Mouse (Mus musculus) hindbrain, embryonic 14.5 days (tissue): Measurements from ENCODE around the gene Cant1. TPM values are rescaled to one million over a fixed set of nuclear protein-coding genes. Genes with fewer than 3 reads are reported as not detected.
A peak's percentile ranks its signal among the peaks of the same experiment; 100 is the strongest.
"Not testable (repeated sequence)": the region's sequence is repeated elsewhere in the genome, so short reads cannot be mapped to it uniquely, and the experiment has no call there.

ENCODE experiments used
- ATAC-seq: fragments of 200-750 bp; cut with Nextera tagmentation; 2 replicates; pipeline ENCODE4 v1.8.0; 2017; ENCODE audit warnings: moderate number of reproducible peaks, mild to moderate bottlenecking, moderate TSS enrichment, moderate library complexity; ENCODE audit not compliant: low FRiP score
- DNase-seq: peaks from one replicate; pipeline ENCODE4 v3.0.0-alpha.2; 2015; ENCODE audit warnings: low spot score
- H3K27ac ChIP-seq: fragments of 300-500 bp; sonication (generic); 2 replicates; pipeline ENCODE4 v1.5.1; 2014; ENCODE audit warnings: mild to moderate bottlenecking, moderate library complexity
- H3K27me3 ChIP-seq: fragments of 300-500 bp; sonication (generic); 2 replicates; pipeline ENCODE4 v1.6.1; 2014; ENCODE audit warnings: mild to moderate bottlenecking, low read length, mixed read lengths; ENCODE audit not compliant: control insufficient read depth, insufficient read depth
- H3K36me3 ChIP-seq: fragments of 300-500 bp; sonication (generic); replicated peaks from 2 replicates; pipeline ENCODE4 v1.6.1; 2014; ENCODE audit not compliant: control insufficient read depth, insufficient read depth
- H3K4me1 ChIP-seq: fragments of 300-500 bp; sonication (generic); replicated peaks from 2 replicates; pipeline ENCODE4 v1.6.1; 2014; ENCODE audit warnings: antibody characterized with exemption, low read length, mixed read lengths; ENCODE audit not compliant: control insufficient read depth, insufficient read depth
- H3K4me2 ChIP-seq: fragments of 300-500 bp; sonication (generic); replicated peaks from 2 replicates; pipeline ENCODE4 v1.6.1; 2014; ENCODE audit warnings: mild to moderate bottlenecking, moderate library complexity
- H3K4me3 ChIP-seq: fragments of 300-500 bp; sonication (generic); replicated peaks from 2 replicates; pipeline ENCODE4 v1.5.1; 2014; ENCODE audit warnings: mild to moderate bottlenecking, low read length
- H3K9ac ChIP-seq: fragments of 300-500 bp; sonication (generic); 2 replicates; pipeline ENCODE4 v1.6.1; 2014
- H3K9me3 ChIP-seq: fragments of 300-500 bp; sonication (generic); 2 replicates; pipeline ENCODE4 v1.6.1; 2016; ENCODE audit warnings: low read length; ENCODE audit not compliant: control insufficient read depth
- WGBS: fragments of 180-500 bp; shearing (Covaris S2); extraction: QIAGEN DNeasy Blood & Tissue Kit; methylation state at CpG from one replicate; pipeline ENCODE4 v1.1.7; 2014; 5-methylcytosine and 5-hydroxymethylcytosine counted together
- polyA plus RNA-seq: library from polyadenylated mRNA; unstranded; fragments of >200 nt; fragmentation: Nextera tagmentation; extraction: Ambion mirVana; gene quantifications from 2 replicates; pipeline ENCODE4 v1.2.1, GENCODE M21; 2014

Cant1 gene
- polyA plus RNA-seq, 1 experiment from 2014 or later, result 25.4 TPM

DNA sequence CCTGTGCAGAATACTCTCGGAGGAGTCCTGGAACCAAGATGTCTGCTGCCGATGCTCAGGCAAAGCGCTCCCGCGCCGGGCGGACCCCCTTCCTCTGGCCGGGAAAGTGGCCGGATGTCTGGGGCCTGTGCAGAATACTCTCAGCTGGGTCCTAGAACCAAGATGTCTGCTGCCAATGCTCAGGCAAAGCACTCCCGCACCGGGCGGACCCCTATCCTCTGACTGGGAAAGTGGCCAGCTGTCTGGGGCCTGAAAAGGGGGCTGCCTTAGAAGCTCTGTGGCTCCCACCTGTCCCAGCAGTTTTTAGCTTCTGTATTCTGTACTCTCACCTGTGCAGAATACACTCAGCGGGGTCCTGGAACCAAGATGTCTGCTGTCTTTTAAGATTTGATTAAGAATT, 31.1 kb downstream of the Cant1 start:
- not testable (repeated sequence) for H3K27me3 ChIP-seq, ATAC-seq, H3K9me3 ChIP-seq, H3K4me1 ChIP-seq, DNase-seq, H3K27ac ChIP-seq, H3K4me2 ChIP-seq, H3K9ac ChIP-seq, H3K4me3 ChIP-seq, H3K36me3 ChIP-seq
- WGBS, result 95% methylated on average over 13 of the region's 13 CpGs

DNA sequence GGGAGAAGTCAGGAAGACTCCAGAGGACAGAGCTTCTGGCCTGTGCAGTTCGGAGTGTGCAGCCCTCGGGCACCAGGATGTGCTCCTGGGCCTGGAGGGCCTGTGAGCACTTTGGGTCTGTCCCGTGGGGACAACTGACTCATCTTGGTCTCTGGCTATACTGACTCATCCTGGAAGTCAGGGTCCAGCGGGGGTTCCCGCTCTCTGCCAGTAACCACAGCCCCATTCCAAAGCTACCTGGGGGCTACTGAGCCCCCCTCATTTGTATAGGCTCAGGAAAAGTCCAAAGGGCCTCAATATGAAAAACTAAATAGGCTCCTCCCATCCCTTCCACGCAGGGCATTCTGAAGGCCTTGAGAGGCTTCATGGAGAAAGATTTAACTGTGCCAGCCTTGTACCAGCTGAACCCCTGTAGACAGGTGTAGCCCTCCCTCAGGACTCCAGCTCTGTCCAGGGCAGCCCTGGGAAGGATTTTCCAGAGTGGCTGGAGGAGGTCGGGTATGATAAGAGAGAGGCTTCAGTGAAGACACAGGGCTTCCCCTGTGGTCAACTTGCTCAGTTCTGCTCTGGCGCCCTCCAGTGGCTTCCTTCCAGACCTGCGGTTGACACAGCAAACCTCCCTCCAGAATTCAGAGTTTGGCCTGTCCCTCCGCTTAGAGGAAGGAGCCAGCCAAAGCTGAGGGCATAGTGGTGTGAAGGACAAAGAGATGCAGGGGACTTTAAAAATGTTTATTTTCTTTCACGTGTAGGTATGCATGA, 39.5 kb downstream of the Cant1 start:
- H3K4me1 ChIP-seq, result no peaks in the 10 kb centered on the region
- no peak overlapping the region for H3K4me2 ChIP-seq
- H3K27ac ChIP-seq, result no peak overlapping the region
- no peak overlapping the region for H3K9ac ChIP-seq
- H3K27me3 ChIP-seq, result no peaks in the 10 kb centered on the region
- no peak overlapping the region for H3K4me3 ChIP-seq
- H3K36me3 ChIP-seq, result no peaks in the 10 kb centered on the region
- no peaks in the 10 kb centered on the region for H3K9me3 ChIP-seq
- WGBS, result 45% methylated on average over 11 of the region's 11 CpGs
- ATAC-seq (no peak), DNase-seq (peak; percentile 78)

DNA sequence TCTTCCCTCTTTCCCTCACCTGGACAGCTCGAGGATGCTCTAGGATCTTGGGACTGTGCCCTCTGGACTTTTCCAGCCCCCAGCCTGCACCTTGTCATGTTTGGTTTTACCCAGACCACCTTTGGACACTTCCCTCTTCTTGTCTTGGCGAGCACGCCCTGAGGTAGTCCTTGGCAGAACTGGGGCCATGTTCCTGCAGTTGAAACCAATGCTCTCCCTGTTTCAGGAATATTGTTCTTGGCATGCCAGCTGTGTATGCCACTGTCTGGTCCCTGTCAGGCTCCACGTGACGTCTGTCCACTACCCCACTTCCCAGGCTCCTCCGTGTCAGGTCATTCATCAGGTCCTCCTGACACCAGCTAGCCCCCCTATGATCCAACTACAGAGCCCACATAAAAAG, 40.2 kb downstream of the Cant1 start:
- ATAC-seq (no peak), DNase-seq (no peak)
- H3K4me1 ChIP-seq, result no peaks in the 10 kb centered on the region
- 85% methylated on average over 6 of the region's 6 CpGs for WGBS
- no peak overlapping the region for H3K4me2 ChIP-seq
- H3K9me3 ChIP-seq, result no peaks in the 10 kb centered on the region
- no peak overlapping the region for H3K4me3 ChIP-seq
- no peak overlapping the region for H3K27ac ChIP-seq
- no peaks in the 10 kb centered on the region for H3K27me3 ChIP-seq
- no peaks in the 10 kb centered on the region for H3K36me3 ChIP-seq
- H3K9ac ChIP-seq, result no peak overlapping the region

GRCm38 (mm10) chr11:118376323-118376722, 42.6 kb downstream of the Cant1 start:
- not testable (repeated sequence) for H3K4me3 ChIP-seq, H3K27me3 ChIP-seq, H3K9me3 ChIP-seq, ATAC-seq, DNase-seq, H3K27ac ChIP-seq, H3K4me1 ChIP-seq, H3K4me2 ChIP-seq, H3K36me3 ChIP-seq, H3K9ac ChIP-seq

GRCm38 (mm10) chr11:118375881-118376280, 43.0 kb downstream of the Cant1 start:
- Histone ChIP-seq H3K4me3 (no peak overlapping the region), H3K27ac (no peak overlapping the region), H3K36me3 (no peaks in the 10 kb centered on the region), H3K9me3 (no peaks in the 10 kb centered on the region), H3K9ac (no peak overlapping the region), H3K4me1 (no peaks in the 10 kb centered on the region), H3K4me2 (no peak overlapping the region), H3K27me3 (no peaks in the 10 kb centered on the region)
- 81% methylated on average over 5 of the region's 5 CpGs for WGBS
- DNase-seq (no peak), ATAC-seq (no peak)

GRCm38 (mm10) chr11:118375461-118375860, 43.4 kb downstream of the Cant1 start:
- Histone ChIP-seq H3K27ac (no peak overlapping the region), H3K4me3 (no peak overlapping the region), H3K27me3 (no peaks in the 10 kb centered on the region), H3K9me3 (no peaks in the 10 kb centered on the region), H3K4me2 (no peak overlapping the region), H3K9ac (no peak overlapping the region), H3K4me1 (no peaks in the 10 kb centered on the region), H3K36me3 (no peaks in the 10 kb centered on the region)
- 86% methylated on average over 8 of the region's 8 CpGs for WGBS
- DNase-seq, result no peak
- ATAC-seq, result no peak

- Histone ChIP-seq H3K4me2 (no peak overlapping the region), H3K27me3 (no peaks in the 10 kb centered on the region), H3K9ac (no peak overlapping the region), H3K36me3 (no peaks in the 10 kb centered on the region), H3K27ac (no peak overlapping the region), H3K9me3 (no peaks in the 10 kb centered on the region), H3K4me1 (no peaks in the 10 kb centered on the region), H3K4me3 (no peak overlapping the region)
- DNase-seq, result no peak
- no peak for ATAC-seq
Observed at GRCm38 (mm10) chr11:118375006-118375405, 43.9 kb downstream of the Cant1 start.

DNA sequence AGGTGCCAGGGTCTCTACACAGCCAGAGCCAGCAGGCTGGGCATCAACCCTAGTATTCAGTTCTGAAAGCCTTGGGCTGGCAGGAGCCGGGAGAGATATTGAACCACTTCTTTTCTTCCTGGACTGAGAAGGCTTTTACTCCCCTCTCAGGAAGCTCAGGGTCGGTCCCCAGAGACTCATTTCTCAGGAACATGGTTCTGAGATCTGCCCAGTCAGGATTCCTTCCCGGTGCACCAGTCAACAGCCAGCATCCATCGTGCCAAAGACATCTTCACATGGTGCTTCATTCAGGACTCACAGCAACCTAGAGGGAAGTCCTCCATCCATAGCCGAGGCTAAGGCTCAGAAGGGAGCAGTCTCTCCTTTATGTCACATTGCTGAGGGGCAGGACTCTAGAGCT, 44.4 kb downstream of the Cant1 start:
- H3K4me3 ChIP-seq, result no peak overlapping the region
- H3K9me3 ChIP-seq, result no peaks in the 10 kb centered on the region
- H3K4me1 ChIP-seq, result no peaks in the 10 kb centered on the region
- no peak overlapping the region for H3K4me2 ChIP-seq
- DNase-seq, result no peak
- no peaks in the 10 kb centered on the region for H3K36me3 ChIP-seq
- 67% methylated on average over 5 of the region's 5 CpGs for WGBS
- no peak for ATAC-seq
- H3K9ac ChIP-seq, result no peak overlapping the region
- no peak overlapping the region for H3K27ac ChIP-seq
- H3K27me3 ChIP-seq, result no peaks in the 10 kb centered on the region

GRCm38 (mm10) chr11:118372641-118373040, 46.2 kb downstream of the Cant1 start:
- H3K4me2 ChIP-seq, result no peak overlapping the region
- no peak for DNase-seq

DNA sequence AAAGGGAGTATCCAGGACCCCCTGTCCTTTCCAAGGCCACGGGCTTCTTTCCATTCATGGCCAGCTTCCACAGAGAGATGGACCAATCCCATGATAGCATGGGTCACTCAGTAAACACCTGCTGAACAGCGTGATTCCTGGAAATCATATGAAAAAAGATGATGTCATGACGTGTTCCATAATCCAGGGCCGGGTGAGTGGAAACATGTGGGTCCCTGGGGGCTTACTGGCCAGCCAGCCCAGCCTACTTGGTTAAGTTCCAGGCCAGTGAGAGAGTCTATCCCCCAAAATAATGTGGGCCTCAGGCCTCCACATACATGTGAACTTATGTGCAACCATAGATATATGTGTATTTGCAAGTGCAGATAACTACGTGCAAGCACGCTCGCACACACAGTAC, 47.0 kb downstream of the Cant1 start:
- Histone ChIP-seq H3K9ac (no peak overlapping the region), H3K4me1 (no peaks in the 10 kb centered on the region), H3K9me3 (no peaks in the 10 kb centered on the region), H3K4me2 (no peak overlapping the region), H3K27ac (no peak overlapping the region), H3K27me3 (no peaks in the 10 kb centered on the region), H3K36me3 (no peaks in the 10 kb centered on the region), H3K4me3 (no peak overlapping the region)
- 85% methylated on average over 7 of the region's 7 CpGs for WGBS
- ATAC-seq (no peak), DNase-seq (no peak)

More at GRCm38 (mm10) chr11:118372641-118373040, 46.2 kb downstream of the Cant1 start:
- no peaks in the 10 kb centered on the region for H3K4me1 ChIP-seq
- no peak overlapping the region for H3K9ac ChIP-seq
- H3K4me3 ChIP-seq, result no peak overlapping the region
- no peaks in the 10 kb centered on the region for H3K36me3 ChIP-seq
- H3K9me3 ChIP-seq, result no peaks in the 10 kb centered on the region
- no peak overlapping the region for H3K27ac ChIP-seq
- WGBS, result 62% methylated on average over 7 of the region's 7 CpGs
- ATAC-seq, result no peak
- no peaks in the 10 kb centered on the region for H3K27me3 ChIP-seq
